Mouse (Mus musculus): ENCODE data around the gene Cmc1.
"Not testable (repeated sequence)": the region's sequence is repeated elsewhere in the genome, so short reads cannot be mapped to it uniquely, and the experiment has no call there.

Cmc1 gene

GRCm38 (mm10) chr9:118149407-118150402, at the start of gene Cmc1:
Gene Cmc1 (minus strand): TSS chr9:118150177.
- peak; percentile 98 for DNase-seq (ENCODE audit: low spot score)

DNA sequence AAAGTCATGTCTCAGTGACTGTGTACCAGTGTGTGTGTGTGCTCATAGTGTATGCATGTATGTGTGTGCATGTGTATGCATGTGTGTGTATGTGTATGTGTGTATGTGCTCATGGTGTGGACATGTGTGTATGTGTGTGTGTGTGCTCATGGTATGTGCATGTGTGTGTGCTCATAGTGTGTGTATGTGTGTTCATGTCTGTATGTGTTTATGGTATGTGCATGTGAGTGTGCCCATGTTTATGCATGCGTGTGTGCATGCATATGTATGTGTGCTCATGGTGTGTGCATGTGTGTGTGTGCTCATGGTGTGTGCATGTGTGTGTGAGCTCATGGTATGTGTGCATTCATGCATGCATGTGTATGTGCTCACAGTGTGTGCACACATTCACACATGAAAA, 48.6 kb upstream of the Cmc1 start:
- DNase-seq (ENCODE audit: low spot score), result no peak

DNA sequence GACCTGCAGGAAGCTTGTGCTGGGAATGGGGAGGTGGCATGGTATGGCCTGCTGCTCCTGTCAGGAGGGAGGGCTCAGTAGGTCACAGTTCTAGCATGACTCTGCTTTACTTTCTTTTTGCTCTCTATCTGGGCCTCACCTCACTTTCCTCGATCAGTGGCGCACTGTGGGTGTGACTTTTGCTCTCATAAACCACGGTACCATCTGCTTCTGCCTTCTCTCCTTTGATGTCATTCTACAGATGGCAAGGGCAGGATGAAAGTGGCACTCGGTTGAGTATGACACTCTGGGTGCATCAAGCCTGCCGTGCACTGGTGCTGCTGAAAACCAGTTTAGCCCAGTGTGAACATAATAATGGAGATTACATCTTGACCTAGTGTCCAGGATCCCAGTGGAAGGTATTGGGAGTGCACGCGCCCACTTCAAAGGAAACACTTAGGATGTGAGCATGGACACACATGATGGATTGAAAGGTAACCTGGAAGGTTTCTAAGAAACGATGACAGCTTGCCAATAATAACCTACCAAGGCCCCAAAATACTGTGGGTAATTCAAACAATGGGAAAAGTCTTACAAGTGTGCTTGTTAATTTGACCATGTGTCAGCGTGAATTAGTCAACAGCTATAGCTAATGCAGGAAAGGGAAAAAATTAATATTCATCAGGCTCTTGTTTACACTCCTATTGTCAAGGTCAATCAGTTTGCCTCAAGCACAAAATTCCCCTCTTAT, 46.8 kb upstream of the Cmc1 start:
- DNase-seq (ENCODE audit: low spot score), result no peak

- DNase-seq (ENCODE audit: low spot score), result no peak
Measured at GRCm38 (mm10) chr9:118193263-118193662, 43.3 kb upstream of the Cmc1 start.

DNA sequence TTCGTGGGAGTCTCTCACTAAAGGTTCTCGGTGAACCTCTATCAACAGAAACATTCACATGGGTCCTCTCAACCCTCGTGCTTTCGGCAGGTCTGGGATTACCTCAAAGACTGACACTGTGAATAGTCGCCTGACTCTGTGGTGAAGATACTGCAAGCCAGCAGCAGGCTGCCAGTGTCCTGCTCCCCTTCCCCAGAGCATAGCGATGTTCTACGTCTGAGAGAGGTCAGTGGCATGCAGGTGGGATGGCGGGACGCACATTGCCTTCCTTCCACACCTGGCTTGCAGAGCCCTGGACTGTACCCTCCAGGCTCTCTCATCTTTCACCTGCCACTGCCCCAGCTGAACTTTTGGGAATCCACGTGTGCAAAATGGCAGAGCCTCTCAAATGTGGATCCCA, 41.3 kb upstream of the Cmc1 start:
- DNase-seq (ENCODE audit: low spot score), result no peak

GRCm38 (mm10) chr9:118188374-118188773, 38.4 kb upstream of the Cmc1 start:
- no peak for DNase-seq (ENCODE audit: low spot score)

GRCm38 (mm10) chr9:118187420-118187819, 37.4 kb upstream of the Cmc1 start:
- DNase-seq (ENCODE audit: low spot score), result no peak

DNA sequence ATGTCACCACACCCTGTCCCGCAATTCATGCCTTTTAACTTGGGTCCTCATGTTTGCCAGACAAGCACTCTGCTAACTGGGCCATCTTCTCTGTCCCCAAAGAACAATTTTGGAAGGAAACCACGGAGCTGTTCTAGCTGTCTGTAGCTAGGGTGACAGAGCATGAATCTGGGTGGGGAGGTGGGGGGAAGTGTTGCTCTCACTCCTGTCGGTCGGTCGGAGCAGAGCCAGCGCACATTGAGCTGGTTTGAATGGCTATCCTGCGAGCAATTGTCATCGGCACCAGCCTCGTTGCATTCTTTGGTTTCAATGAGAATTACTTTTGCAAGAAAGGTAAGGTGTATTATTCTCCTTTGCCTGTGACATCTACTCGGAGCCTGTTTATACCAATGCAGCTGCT, 36.8 kb upstream of the Cmc1 start:
- DNase-seq (ENCODE audit: low spot score), result no peak

GRCm38 (mm10) chr9:118179136-118180025, 29.4 kb upstream of the Cmc1 start:
- no peak for DNase-seq (ENCODE audit: low spot score)

DNA sequence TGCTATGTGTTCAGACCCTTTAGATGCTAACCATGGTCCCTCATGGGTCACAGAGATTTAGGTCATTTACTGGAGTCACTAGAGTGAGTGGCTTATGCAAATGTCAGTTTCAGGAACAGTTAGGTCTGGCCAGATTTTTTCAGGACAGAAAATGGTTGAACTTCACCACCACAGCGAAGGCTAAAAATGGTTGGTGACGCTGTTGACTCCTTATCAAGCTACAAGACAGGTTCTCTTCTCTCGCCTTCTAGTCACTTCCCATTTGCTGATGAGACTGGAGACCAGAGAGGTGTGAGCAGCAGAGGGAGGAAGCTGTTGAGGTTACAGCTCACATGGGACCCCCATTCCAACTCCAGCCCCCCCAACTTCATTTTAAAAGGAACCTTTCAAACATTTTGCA, 26.7 kb upstream of the Cmc1 start:
- DNase-seq (ENCODE audit: low spot score), result no peak

DNA sequence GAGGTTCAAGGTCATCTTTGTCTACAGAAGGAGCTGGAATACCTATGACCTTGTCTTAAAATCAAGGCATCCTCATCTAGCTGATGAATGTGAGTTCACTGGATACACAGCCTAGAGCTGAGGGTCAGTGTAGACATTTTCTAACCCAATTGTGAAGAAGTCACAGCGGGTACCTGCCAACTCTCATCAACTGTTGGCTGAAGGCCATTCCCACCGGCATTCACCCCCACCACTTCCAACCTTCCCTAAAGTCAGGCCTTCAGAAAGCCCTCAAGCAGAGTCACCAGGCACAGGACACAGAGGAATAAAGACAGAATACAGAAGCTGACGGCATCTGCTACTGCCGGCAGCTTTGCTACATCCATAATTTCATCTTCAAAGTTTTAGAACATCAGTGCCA, 25.4 kb upstream of the Cmc1 start:
- DNase-seq (ENCODE audit: low spot score), result no peak

DNA sequence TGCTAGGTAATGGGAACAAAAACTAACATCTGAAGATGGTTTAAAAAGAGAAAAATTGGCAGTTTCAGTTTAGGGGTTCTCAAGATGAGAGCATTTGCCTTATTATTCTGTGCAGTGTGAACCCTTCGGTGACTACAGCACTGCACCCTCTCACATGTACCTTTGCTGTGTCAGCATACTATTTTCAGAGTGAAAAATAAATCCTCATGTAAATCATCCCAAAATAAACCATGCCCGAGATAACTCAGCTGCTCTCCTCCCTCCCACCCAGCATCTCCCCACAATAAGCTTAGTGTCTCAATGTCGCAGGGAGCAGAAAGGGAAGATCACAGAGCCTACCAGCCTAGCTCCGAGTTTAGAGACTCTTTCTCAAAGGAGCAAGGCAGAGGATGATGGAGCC, 23.1 kb upstream of the Cmc1 start:
- DNase-seq (ENCODE audit: low spot score), result no peak

DNA sequence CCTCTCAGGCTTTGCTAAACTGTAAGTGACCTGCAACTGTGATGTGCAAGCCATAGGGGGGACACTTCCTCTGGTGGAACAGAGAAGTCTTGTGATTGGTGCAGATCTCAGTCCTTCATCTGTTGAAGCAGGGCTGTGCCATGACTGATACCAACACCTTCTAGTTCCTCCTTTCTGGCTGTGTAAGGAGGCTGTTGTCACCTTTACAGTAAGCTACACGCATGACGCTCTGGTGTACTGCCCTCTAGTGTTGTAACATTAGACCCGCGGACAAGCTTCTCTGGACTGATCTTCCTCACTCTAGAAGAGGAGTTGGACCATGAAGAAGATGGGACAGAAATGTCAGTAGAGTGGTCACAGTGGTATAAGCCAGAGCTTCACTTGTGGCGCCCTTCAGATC, 18.6 kb upstream of the Cmc1 start:
- no peak for DNase-seq (ENCODE audit: low spot score)

DNA sequence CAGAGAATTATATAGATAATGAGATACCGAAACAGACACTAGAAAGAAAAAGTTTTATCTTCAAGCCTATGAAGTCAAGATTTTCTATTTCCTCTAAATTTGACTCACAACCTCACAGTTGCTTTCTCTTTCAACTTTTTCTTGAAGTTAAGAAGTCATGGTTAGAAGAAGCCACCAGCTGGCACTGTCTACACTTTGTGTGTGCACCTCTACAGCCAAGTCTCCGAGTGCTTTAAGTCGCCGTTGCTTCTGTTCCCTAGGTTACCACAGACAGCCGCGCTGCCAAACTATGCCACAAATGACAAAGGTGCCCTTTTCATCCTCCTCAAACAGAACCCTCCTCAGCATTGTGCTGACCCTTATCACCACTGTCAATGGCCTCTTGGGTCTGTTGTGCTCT, 17.6 kb upstream of the Cmc1 start:
- DNase-seq (ENCODE audit: low spot score), result no peak

GRCm38 (mm10) chr9:118161536-118161935, 11.6 kb upstream of the Cmc1 start:
- no peak for DNase-seq (ENCODE audit: low spot score)

DNA sequence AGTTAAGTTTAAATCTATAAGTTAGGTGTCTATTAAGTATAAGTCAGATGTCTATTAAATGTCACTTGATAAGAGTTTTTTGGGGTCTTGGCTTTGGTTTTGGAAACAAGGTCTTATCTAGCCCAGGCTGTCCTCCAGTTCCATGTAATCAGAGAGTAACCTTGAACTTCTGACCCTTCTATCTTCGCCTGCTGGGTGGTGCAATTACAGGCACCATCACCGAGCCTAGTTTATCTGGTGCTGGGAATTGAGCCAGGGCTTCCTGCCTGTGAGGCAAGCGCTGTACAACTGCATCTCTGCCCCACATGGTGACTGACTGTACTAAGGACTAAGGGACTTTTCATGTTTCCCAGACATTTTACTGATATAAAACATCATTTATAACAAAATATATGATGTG, 10.0 kb upstream of the Cmc1 start:
- DNase-seq (ENCODE audit: low spot score), result no peak

DNA sequence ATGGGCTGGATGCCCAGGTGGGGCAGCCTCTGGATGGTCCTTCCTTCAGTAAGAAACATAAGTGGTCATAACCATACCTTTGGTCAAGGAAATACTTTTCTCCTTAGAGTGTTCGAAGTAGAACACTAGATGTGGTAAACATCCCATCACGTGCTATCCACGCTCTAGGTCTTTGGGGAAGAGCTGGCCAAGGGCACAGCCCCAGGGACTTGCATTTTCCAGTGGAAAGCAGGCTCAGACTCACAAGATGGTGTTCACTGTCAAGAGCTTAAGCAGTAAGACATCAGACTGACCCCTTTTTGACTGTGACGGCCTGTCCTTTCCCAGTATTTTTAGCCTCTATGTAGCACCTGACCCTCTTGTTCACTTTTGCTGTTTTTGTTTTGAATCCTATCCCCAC, 8.2 kb upstream of the Cmc1 start:
- DNase-seq (ENCODE audit: low spot score), result no peak

- peak; percentile 13 for DNase-seq (ENCODE audit: low spot score)
Measured at GRCm38 (mm10) chr9:118157234-118157633, 7.3 kb upstream of the Cmc1 start.

DNA sequence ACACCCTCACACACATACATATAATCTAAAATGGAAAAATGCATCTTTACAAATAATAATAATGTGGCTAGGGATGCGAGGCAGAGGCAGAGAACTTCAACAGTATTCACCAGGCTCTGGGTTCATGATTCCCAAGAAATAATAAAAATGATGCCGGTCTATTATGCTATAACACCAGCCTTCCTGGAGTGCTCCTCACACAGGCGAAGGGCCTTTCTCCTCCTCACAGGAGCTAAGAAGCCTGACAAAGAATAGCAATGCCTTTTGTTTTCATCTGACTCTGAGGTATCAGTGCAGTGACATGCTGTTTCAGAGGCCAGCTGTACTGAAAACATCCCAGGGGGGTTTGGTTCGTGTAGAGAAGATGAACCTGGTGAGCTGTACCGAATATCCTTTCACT, 4.7 kb upstream of the Cmc1 start:
- no peak for DNase-seq (ENCODE audit: low spot score)

DNA sequence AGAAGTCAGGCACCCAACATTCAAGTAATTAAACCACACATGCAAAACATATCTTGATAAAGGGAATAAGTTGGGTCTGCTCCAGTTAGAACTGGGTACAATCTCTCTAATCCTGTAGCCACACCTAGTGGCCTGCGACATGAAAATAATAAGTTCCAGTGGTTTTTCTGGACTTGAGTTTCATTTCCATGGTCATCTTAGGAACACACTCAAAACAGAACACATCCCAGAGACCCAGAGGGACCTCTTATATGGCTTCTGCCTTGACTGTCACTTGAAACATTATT, 1.2 kb upstream of the Cmc1 start:
- no peak for DNase-seq (ENCODE audit: low spot score)

DNA sequence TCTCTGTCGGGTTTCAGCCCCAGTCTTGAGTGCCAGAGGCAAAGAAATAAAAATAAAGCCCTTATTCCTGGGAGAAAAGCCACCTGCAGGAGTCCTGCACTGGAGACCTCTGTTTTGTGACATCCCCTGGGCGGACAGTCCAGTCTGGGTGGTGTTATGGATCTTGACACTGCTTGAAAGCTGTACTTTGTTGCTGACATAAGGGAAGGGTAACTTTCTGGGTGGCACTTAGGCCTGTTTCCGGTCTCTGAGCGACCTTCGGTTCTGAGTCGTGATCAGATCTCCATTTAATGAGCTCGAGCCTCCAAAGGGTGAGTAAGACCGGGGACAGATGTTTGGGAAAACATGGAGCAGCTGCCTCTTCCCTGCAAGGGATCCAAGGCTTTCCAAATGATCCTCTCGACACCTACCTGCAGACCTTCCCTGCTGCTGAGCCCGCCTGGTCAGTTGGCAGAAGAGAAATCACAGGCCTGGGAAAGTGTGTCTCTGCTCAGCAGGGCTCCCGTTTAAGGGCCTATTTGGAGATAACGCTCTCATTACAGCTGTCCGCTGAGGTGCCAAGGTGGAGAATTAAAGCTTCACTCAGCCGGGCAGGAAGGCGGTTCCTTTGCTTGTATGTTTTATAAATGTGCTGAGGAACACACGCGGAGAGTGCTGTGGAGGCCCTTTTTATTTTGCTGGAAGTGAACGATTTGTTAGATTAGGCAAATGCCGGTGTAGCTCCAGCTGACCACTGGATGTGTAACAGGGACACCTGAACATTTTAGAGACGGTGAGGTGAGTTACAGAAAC, 648 bp upstream of the Cmc1 start:
- DNase-seq (ENCODE audit: low spot score), result peak; percentile 50

DNA sequence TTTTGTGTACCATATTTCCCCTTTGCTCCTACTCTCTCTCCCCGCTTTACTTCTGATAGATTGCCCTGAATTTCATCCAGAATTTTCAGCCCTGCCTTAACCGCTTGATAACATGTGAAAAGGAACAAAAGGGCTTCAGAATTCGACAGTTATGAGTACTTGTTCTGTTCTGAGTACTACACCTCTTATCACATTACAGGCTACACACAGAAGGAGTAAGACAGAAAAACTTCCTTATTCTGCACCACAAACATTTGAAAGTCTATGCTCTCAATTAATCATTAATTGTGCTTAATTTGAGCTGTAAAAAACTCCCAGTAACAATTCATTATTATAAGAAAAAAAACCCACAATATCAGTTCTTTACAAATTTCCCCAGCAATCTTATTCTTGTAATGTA, 9.6 kb downstream of the Cmc1 start:
- not testable (repeated sequence) for DNase-seq (ENCODE audit: low spot score)

All from MN1 (cell line).